Mouse (Mus musculus): ENCODE measurements around the gene Clcnka.
A peak's percentile ranks its signal among the peaks of the same experiment; 100 is the strongest.

The Clcnka gene

GRCm38 (mm10) chr4:141382406-141382805, 16.1 kb downstream of the Clcnka start:
- no peak for DNase-seq (ENCODE audit: extremely low spot score, low read depth, low spot score)

DNA sequence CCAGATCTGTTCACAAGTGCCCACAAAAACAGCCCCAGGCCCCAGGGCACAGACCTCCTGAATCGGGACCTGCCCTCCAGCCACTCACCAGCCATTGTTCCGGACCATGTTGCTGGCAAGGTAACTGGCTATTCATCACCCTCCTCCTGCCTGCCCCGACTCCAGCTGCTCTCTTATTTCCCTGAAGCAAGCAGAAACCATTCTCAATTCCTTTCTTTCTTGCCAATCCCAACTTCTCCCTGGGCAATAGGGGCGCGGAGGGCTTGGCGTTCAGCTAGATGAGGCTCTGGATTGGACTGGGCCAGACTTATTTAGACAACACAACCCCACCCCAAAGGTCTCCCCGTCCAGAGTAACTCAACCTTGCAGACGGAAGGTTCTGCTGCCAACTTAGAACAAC, 18.9 kb downstream of the Clcnka start:
- DNase-seq (ENCODE audit: extremely low spot score, low read depth, low spot score): no peak

DNA sequence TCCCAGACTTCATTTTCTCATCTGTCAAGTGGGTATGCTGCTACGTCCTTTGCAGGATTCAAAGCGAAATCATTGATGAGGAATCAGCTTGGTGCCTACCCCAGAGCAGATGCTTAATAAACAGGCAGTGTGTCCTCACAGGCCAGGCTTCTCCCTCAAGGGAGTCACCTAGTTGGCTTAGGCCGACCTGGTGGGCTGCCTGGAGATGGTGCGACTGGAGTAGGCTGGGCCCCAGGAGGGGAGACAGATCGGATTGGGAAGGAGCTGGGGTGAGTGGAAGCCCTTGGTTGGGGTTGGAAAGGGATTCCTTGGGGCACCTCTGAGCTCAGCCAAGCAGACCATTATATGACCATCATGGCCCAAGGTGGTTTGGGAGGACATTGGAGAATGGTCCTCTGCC, 26.1 kb downstream of the Clcnka start:
- DNase-seq (ENCODE audit: extremely low spot score, low read depth, low spot score): no peak

DNA sequence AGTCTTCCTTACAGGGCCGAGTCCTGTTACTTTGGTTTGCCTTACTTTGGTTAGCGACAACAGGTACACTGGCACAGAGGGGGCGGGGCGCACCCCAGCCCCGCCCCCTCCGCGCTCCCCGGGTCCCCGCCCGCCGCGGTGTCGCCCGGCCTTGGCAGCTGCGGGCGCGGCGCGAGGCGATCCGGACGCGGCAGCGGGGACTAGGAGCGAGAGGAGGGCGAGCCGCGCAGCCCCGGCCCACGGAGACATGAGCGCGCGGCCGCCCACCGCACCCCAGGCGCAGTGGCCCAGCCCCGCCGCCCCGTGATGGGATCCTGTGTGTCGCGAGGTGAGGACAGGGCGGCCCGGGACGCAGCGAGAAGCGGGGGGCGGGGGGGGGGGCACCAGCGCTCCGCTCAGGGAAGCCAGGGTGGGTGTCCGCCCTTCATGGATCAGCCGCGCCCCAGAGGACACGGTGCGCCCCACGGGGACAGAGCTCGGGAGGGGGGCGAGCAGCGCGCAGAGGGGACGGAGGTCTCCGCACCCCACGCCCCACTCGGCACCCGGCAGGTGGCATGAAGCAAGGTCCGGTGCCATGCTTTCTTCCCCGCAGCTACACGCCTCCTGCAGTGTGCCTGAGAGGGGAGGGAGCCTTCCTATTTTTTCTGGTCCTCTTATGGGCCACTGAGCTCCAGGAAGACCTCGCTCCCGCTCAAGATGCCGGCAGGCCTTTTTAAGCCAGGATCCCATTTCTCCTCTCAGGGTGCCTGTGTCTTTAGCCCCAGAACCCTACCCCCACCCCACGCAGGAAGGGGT, 30.3 kb downstream of the Clcnka start, which contains the start of gene Fam131c:
Gene Fam131c (plus strand): TSS at position 224 of the 795 bp plus-strand sequence.
- no peak for DNase-seq (ENCODE audit: extremely low spot score, low read depth, low spot score)

- DNase-seq (ENCODE audit: extremely low spot score, low read depth, low spot score): no peak
Measured at GRCm38 (mm10) chr4:141365876-141366275, 32.6 kb downstream of the Clcnka start.

DNA sequence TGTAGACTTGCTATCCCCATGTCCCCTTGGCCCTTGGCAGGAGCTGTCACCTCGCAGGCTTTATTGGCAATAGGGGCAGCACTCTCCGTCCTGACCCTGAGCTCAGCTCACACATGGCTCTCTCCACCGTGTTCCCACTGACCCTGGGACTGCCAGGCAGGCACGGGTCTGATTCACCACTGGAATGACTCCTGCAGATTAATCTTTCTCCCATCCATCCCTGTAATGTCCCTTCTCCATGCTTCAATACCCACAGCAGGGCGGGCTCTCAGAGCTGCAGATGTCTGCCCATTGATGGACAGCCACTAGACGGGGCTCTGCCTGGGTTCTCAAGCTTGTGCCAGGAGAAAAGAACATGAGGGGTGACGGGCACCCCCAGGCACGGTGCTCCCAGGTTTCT, 33.4 kb downstream of the Clcnka start:
- no peak for DNase-seq (ENCODE audit: extremely low spot score, low read depth, low spot score)

- DNase-seq (ENCODE audit: extremely low spot score, low read depth, low spot score): peak; percentile 72
Measured at GRCm38 (mm10) chr4:141362937-141363548, 35.5 kb downstream of the Clcnka start.

- DNase-seq (ENCODE audit: extremely low spot score, low read depth, low spot score): no peak
Measured at GRCm38 (mm10) chr4:141360846-141361245, 37.7 kb downstream of the Clcnka start.

DNA sequence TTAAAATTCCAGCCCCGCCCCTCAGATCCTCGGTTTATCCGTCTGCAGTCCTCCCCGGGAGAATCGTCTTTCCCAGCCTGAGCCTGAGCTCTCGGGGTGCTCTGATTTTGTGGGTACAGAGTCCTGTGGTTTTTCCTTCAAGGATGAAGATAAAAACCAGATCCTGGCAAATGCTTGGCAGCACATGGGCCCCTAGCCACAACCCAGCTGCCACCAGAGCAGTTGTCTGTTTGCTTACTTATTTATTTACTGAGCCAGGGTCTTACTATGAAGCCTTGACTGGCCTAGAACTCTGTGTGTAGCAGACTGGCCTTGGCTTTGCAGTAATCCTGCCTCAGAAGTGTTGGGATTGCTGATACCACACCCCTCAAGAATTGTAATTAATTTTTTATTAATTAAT, 39.3 kb downstream of the Clcnka start:
- DNase-seq (ENCODE audit: extremely low spot score, low read depth, low spot score): no peak

GRCm38 (mm10) chr4:141357811-141358210, 40.7 kb downstream of the Clcnka start:
- no peak for DNase-seq (ENCODE audit: extremely low spot score, low read depth, low spot score)

DNA sequence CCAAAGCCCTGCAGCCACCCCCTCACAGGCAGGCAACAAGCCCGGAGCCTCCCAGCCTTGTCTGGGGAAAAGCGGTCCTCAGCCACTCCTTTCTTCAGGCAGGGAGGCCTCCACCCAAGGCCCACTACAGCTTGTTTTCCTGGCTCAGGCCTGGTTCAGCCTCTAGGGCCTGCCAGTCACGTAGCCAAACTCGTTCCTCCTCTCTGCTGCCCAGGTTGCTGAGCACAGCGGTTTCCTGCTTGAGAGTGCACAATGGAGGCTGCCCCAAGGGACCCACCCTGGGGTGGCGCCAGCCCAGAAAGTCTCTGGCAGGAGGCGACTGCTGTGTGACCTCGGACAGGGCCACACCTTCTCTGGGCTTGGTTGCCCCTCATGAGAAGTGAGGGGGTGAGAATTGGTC, 44.7 kb downstream of the Clcnka start:
- DNase-seq (ENCODE audit: extremely low spot score, low read depth, low spot score): no peak

GRCm38 (mm10) chr4:141352986-141353385, 45.5 kb downstream of the Clcnka start:
- no peak for DNase-seq (ENCODE audit: extremely low spot score, low read depth, low spot score)

DNA sequence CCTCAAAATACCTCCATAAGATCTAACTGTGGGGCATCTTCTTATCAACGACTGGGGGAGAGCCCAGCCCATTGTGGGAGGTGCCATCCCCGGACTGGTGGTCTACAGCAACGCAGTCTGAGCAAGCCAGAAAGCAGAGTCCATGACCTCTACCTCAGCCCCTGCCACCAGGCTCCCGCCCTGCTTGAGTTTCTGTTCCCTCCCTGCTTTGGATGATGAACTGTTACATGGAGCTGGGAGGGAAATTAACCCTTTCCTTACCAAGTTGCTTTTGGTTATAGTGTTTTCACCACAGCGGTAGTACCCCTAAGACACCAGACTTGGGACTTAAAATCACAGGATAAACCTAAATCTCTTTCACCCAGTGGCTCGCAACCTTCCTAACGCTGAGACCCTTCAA, 46.6 kb downstream of the Clcnka start:
- DNase-seq (ENCODE audit: extremely low spot score, low read depth, low spot score): no peak

GRCm38 (mm10) chr4:141350015-141350414, 48.5 kb downstream of the Clcnka start:
- no peak for DNase-seq (ENCODE audit: extremely low spot score, low read depth, low spot score)

DNA sequence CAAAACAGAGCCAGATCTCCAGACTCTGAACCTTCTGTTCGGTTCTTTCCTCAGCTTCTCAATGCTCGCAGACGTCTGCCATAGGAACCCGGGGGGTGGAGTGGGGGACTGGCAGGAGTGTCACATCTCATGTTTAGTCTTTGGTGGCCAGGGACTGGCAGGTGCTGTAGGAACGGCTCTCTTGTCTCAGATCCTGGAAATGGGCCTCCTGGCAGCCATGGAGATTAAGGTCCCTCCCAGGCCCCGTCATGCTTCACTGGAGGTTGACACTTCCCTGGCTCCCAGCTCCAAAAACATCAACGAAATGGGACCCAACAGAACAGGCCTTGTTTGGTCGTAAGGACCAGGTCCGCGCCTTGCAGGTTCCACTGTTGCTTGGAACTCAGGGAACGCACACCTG, 49.9 kb downstream of the Clcnka start:
- no peak for DNase-seq (ENCODE audit: extremely low spot score, low read depth, low spot score)

DNA sequence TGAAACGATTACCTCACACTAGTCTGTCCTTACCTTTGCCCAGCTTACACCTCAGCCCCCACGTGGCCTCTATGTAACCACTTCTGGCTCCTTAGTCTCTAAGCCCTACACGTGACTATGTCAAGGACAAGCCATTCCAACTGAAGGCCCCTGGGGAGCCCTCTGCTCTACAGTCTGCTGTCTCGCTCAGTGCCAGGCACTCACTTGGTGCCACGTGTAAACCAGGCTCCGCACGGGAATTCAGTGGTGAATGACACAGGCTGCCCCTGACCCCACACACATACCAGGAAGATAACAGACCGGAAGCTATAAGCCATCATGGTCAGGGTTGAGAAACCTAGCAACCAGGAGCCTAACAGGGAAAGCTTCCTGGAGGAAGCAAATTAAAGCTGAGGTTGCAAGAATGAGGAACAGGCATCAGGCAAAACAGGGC, 51.1 kb downstream of the Clcnka start:
- no peak for DNase-seq (ENCODE audit: extremely low spot score, low read depth, low spot score)

GRCm38 (mm10) chr4:141345219-141345618, 53.3 kb downstream of the Clcnka start:
- no peak for DNase-seq (ENCODE audit: extremely low spot score, low read depth, low spot score)

DNA sequence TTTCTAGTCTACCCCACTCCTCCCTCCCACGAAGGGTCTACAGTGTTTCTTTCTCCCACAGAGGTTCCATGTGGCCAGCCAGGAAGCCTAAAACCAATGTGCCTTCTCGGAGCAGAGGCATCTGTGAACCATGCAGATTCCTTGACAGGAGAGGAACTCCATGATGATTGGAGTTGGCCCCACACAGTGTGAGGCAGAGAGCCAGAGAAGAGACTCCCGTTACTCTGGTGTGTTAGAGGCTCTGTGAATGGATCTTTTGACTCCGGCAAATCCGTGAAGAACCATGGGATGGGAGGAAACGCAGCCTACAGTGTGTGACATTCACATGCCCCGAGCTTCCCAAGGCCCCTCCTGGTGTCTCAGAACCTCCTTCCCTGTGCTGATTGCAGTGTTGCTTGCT, 55.0 kb downstream of the Clcnka start:
- no peak for DNase-seq (ENCODE audit: extremely low spot score, low read depth, low spot score)

DNA sequence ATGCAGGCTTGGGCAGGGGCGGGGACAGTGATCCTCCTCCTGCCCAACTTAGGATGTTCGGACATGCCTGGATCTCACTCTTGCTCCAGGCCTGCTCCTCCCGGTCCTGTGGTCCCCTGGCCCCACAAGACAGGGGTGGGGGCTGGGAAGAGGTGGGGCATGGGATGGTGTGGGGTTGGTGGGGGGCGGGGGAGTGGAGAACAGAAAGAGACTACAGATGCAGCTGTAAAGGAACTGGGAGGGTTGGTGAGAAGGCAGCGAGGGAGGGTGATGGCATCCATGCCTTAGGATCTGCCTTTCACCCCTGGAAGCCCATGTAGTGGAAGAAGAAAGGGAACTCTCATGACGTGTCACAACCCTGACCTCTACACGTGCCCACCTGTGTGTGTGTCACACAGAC, 57.0 kb downstream of the Clcnka start:
- DNase-seq (ENCODE audit: extremely low spot score, low read depth, low spot score): no peak

DNA sequence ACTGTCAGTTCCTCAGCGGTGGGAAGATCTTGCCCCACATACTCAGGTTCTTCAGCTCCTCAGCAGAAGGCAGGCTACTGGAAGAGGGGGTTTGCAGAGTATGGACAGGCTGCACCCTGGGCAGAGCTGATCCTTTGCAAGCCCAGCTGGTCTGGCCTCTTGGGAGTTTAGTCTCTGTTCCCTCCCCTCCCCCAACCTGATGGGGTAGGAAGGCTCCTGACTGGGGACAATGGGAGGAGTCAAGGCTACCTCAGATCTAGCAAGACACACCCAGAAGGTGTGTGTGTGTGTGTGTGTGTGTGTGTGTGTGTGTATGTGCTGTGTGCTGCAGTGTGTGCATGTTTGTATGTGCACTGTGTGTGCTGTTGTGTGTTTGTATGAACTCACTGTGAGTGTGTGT, 59.7 kb downstream of the Clcnka start:
- no peak for DNase-seq (ENCODE audit: extremely low spot score, low read depth, low spot score)

DNA sequence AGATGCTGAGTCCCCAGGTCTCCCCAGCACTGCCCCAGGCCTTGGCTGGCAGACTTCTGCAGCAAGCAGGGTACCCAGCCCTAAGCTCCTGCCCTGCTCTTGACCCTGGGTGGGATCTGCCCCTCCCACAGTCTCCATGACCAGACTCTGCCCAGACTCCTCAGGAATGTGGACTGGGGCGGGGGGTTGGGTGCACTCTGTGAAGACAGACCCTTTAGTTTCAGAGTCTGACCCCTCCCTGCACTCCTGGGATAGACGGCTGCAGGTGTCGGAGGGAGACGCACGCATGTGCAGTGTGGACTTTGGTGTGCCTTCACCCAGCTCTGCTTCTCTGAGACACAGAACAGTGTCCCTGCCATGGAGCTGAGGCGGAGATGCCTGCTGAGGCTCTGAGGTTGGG, 60.5 kb downstream of the Clcnka start:
- DNase-seq (ENCODE audit: extremely low spot score, low read depth, low spot score): no peak

DNA sequence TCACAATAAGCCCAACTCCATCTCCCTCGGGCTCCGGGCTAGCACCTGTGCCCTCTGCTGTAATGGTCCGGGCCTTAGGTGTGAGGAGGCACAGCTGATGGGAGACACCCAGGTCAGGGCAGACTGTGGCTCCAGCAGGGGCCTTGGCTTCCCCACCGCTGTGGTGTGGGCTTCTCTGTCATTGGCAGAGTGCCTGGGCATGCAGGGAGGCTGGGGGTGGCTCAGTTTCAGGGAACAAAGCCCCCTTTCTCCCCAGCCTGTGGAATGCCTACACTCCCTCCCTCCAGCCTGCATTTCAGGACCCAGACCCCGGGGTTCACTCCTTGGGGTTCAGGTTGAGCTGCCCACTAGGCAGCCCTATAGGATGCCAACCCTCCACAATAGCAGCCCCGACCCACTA, 62.3 kb downstream of the Clcnka start:
- DNase-seq (ENCODE audit: extremely low spot score, low read depth, low spot score): no peak
